Mouse (Mus musculus) spleen, adult 12 weeks (tissue): ENCODE data around the gene Dennd4a.

Experiments used
- DNase-seq: peaks from one replicate; pipeline ENCODE4 v3.0.0; 2022; ENCODE audit warnings: low spot score

Dennd4a gene

GRCm38 (mm10) chr9:64960117-64960977 is 149.2 kb downstream of the Dennd4a start, which contains the start of gene Ints14:
Gene Ints14 (plus strand): TSS chr9:64960905.
- peak; percentile 96 for DNase-seq

- DNase-seq: no peak
Observed at GRCm38 (mm10) chr9:64960978-64961320, 149.8 kb downstream of the Dennd4a start.
